Mouse (Mus musculus) MEL (cell line): ENCODE data around the gene Atp13a4. TPM values are rescaled to one million over a fixed set of nuclear protein-coding genes. Genes with fewer than 3 reads are reported as not detected.

Experiments used
- DNase-seq: peaks from one replicate; pipeline ENCODE4 v3.0.0; 2011; ENCODE audit warnings: low read depth, low spot score
- H3K27ac ChIP-seq: 2 replicates; pipeline ENCODE4 v1.5.1; 2012; ENCODE audit warnings: low read depth, mild to moderate bottlenecking, control low read depth, low read length, moderate library complexity; ENCODE audit not compliant: control insufficient read depth
- H3K27me3 ChIP-seq, 2 experiments: fragments of 150-350 bp in 1 of 2; sonication (generic) in 1 of 2; 2 replicates each; pipeline ENCODE4 v1.6.1; 2012; ENCODE audit warnings: low read length in 2 of 2, mild to moderate bottlenecking in 2 of 2, improper control_type of control experiment in 1 of 2, moderate library complexity in 1 of 2; ENCODE audit not compliant: insufficient read depth in 2 of 2, control insufficient read depth in 1 of 2
- H3K36me3 ChIP-seq, 2 experiments: 2 replicates each; pipeline ENCODE4 v1.6.1; 2012 to 2014; ENCODE audit warnings: low read length in 2 of 2, improper control_type of control experiment in 1 of 2, inconsistent platforms in 1 of 2, mild to moderate bottlenecking in 1 of 2; ENCODE audit not compliant: insufficient read depth in 2 of 2, control insufficient read depth in 1 of 2
- H3K4me1 ChIP-seq, 2 experiments: fragments of 150-350 bp in 1 of 2; sonication (generic) in 1 of 2; 2 replicates each; pipeline ENCODE4 v1.6.1; 2012; ENCODE audit warnings: low read length in 2 of 2, improper control_type of control experiment in 1 of 2, mild to moderate bottlenecking in 1 of 2; ENCODE audit not compliant: insufficient read depth in 2 of 2, control insufficient read depth in 1 of 2
- H3K4me3 ChIP-seq, 2 experiments: fragments of 150-350 bp in 1 of 2; sonication (generic) in 1 of 2; 2 replicates each; pipeline ENCODE4 v1.5.1; 2012; ENCODE audit warnings: low read depth in 2 of 2, low read length in 2 of 2, mild to moderate bottlenecking in 2 of 2, moderate library complexity in 2 of 2, control low read depth in 1 of 2, improper control_type of control experiment in 1 of 2; ENCODE audit not compliant: control insufficient read depth in 1 of 2, insufficient read depth in 1 of 2
- H3K79me2 ChIP-seq: 2 replicates; pipeline ENCODE4 v1.6.1; 2012; ENCODE audit warnings: mild to moderate bottlenecking, low read length, moderate library complexity; ENCODE audit not compliant: control insufficient read depth, poor library complexity, insufficient read depth
- H3K9ac ChIP-seq: 2 replicates; pipeline ENCODE4 v1.6.1; 2012; ENCODE audit warnings: low read depth, mild to moderate bottlenecking, control low read depth, low read length, moderate library complexity; ENCODE audit not compliant: control insufficient read depth, poor library complexity, severe bottlenecking
- H3K9me3 ChIP-seq: fragments of 150-350 bp; sonication (generic); replicated peaks from 2 replicates; pipeline ENCODE4 v1.6.1; 2012; ENCODE audit warnings: mild to moderate bottlenecking, low read length, improper control_type of control experiment, moderate library complexity; ENCODE audit not compliant: insufficient read depth
- CHD1 ChIP-seq: IDR thresholded peaks from 2 replicates; pipeline ENCODE4 v1.6.1; 2012; ENCODE audit warnings: low read depth, mild to moderate bottlenecking, inconsistent platforms, low read length, improper control_type of control experiment
- CTCF ChIP-seq, 3 experiments: IDR thresholded peaks in 2 of 3; conservative IDR thresholded peaks in 1 of 3; 2 replicates each; pipeline ENCODE4 v1.5.1; 2011 to 2012; ENCODE audit warnings: low read length in 3 of 3, low read depth in 2 of 3, mild to moderate bottlenecking in 2 of 3, improper control_type of control experiment in 1 of 3, inconsistent platforms in 1 of 3, mixed read lengths in 1 of 3, moderate library complexity in 1 of 3; ENCODE audit not compliant: control insufficient read depth in 1 of 3, insufficient read depth in 1 of 3, poor library complexity in 1 of 3, severe bottlenecking in 1 of 3
- GATA1 ChIP-seq: IDR thresholded peaks from 2 replicates; pipeline ENCODE4 v1.6.1; 2011; ENCODE audit warnings: low read depth, low read length, improper control_type of control experiment
- KAT2A ChIP-seq: conservative IDR thresholded peaks from 2 replicates; pipeline ENCODE4 v1.6.1; 2012; ENCODE audit warnings: low read depth, low read length, improper control_type of control experiment, inconsistent platforms
- MAFK ChIP-seq: IDR thresholded peaks from 2 replicates; pipeline ENCODE4 v1.6.1; 2011; ENCODE audit warnings: low read depth, mild to moderate bottlenecking, low read length, improper control_type of control experiment, borderline replicate concordance
- MAZ ChIP-seq: IDR thresholded peaks from 2 replicates; pipeline ENCODE4 v1.6.1; 2012; ENCODE audit warnings: low read depth, mild to moderate bottlenecking, inconsistent platforms, low read length, improper control_type of control experiment
- MXI1 ChIP-seq: IDR thresholded peaks from 2 replicates; pipeline ENCODE4 v1.6.1; 2011; ENCODE audit warnings: mild to moderate bottlenecking, low read depth, low read length, improper control_type of control experiment
- MYC ChIP-seq: IDR thresholded peaks from 2 replicates; pipeline ENCODE4 v1.6.1; 2011; ENCODE audit warnings: low read depth, mild to moderate bottlenecking, low read length, improper control_type of control experiment, moderate library complexity
- POLR2A ChIP-seq, 2 experiments: IDR thresholded peaks; 2 replicates each; pipeline ENCODE4 v1.6.1; 2011 to 2012; ENCODE audit warnings: low read length in 2 of 2, mild to moderate bottlenecking in 2 of 2, control low read depth in 1 of 2, improper control_type of control experiment in 1 of 2, low read depth in 1 of 2, moderate library complexity in 1 of 2; ENCODE audit not compliant: control insufficient read depth in 1 of 2, insufficient read depth in 1 of 2, poor library complexity in 1 of 2
- SMC3 ChIP-seq: IDR thresholded peaks from 2 replicates; pipeline ENCODE4 v1.6.1; 2011; ENCODE audit warnings: low read depth, low read length, improper control_type of control experiment
- TAL1 ChIP-seq: IDR thresholded peaks from 2 replicates; pipeline ENCODE4 v1.6.1; 2012; ENCODE audit warnings: mild to moderate bottlenecking, inconsistent platforms, low read length, moderate library complexity, mixed read lengths
- ZC3H11A ChIP-seq: IDR thresholded peaks from 2 replicates; pipeline ENCODE4 v1.6.1; 2012; ENCODE audit warnings: low read depth, mild to moderate bottlenecking, inconsistent platforms, low read length, improper control_type of control experiment
- ZMIZ1 ChIP-seq: IDR thresholded peaks from 2 replicates; pipeline ENCODE4 v1.6.1; 2012; ENCODE audit warnings: low read depth, mild to moderate bottlenecking, inconsistent platforms, low read length, improper control_type of control experiment, moderate library complexity
- polyA plus RNA-seq, 2 experiments: library from polyadenylated mRNA; stranded (reverse) in 1 of 2; unstranded in 1 of 2; fragments of >175 nt in 1 of 2; fragments of >200 nt in 1 of 2; gene quantifications; 2 replicates each; pipeline versions ENCODE4 v1.2.1 to v1.2.4; 2012; ENCODE audit warnings: low replicate concordance in 2 of 2, low read depth in 1 of 2; ENCODE audit not compliant: insufficient read length in 2 of 2, insufficient read depth in 1 of 2, missing spikeins in 1 of 2
- total RNA-seq: library from RNA; depleted of rRNA; stranded (reverse); fragments of 300-350 nt; gene quantifications from 2 replicates; pipeline ENCODE4 v1.2.3, GENCODE M21; 2012

The Atp13a4 gene
- total and polyA plus RNA-seq, 3 experiments = not detected

- TF ChIP-seq POLR2A (IDR thresholded peaks at IDR 0.05; ENCODE audit: control insufficient read depth in 1 of 2, insufficient read depth in 1 of 2, low read depth in 1 of 2, low read length in 2 of 2, poor library complexity in 1 of 2) (no peak), KAT2A (no peak), ZC3H11A (no peak)
- Histone ChIP-seq H3K4me3 (no peak overlapping the region), H3K9ac (no peak overlapping the region), H3K27ac (no peak overlapping the region), H3K9me3 (no peaks in the 10 kb centered on the region), H3K4me1 (no peaks in the 10 kb centered on the region), H3K36me3 (no peaks in the 10 kb centered on the region), H3K27me3 (no peaks in the 10 kb centered on the region), H3K79me2 (no peaks in the 10 kb centered on the region)
- no peak for DNase-seq
Measured at GRCm38 (mm10) chr16:29456851-29457250, 87.8 kb downstream of the Atp13a4 start.

- H3K4me3 ChIP-seq = no peak overlapping the region
Measured at GRCm38 (mm10) chr16:29453282-29453681, 91.4 kb downstream of the Atp13a4 start.

GRCm38 (mm10) chr16:29451706-29452105 is 93.0 kb downstream of the Atp13a4 start:
- H3K4me1 ChIP-seq = no peaks in the 10 kb centered on the region
- TF ChIP-seq SMC3 (0 out of 2 replicates have a peak, but pooled peaks have one; percentile 9), TAL1 (no peak), CTCF (IDR thresholded peaks at IDR 0.05 in 2 of 3, conservative IDR thresholded peaks at IDR 0.05 in 1 of 3; ENCODE audit: control insufficient read depth in 1 of 3, insufficient read depth in 1 of 3, low read depth in 2 of 3, low read length in 3 of 3, poor library complexity in 1 of 3, severe bottlenecking in 1 of 3) (peak in 2 of 3 experiments; percentile 6 to 10; a peak in 1 of 6 replicates)
- TF ChIP-seq, all 39 proteins: peak for 2
- peak; percentile 4 for DNase-seq
- H3K36me3 ChIP-seq = no peaks in the 10 kb centered on the region
- no peak overlapping the region for H3K27ac ChIP-seq
- H3K9ac ChIP-seq = no peak overlapping the region
- no peaks in the 10 kb centered on the region for H3K79me2 ChIP-seq
- no peak overlapping the region for H3K4me3 ChIP-seq
- H3K9me3 ChIP-seq = no peaks in the 10 kb centered on the region
- H3K27me3 ChIP-seq = no peaks in the 10 kb centered on the region

More at GRCm38 (mm10) chr16:29453282-29453681, 91.4 kb downstream of the Atp13a4 start:
- DNase-seq = no peak
- H3K27ac ChIP-seq = no peak overlapping the region
- no peak overlapping the region for H3K9ac ChIP-seq
- H3K36me3 ChIP-seq = no peaks in the 10 kb centered on the region
- TF ChIP-seq ZMIZ1 = no peak
- H3K9me3 ChIP-seq = no peaks in the 10 kb centered on the region
- no peaks in the 10 kb centered on the region for H3K4me1 ChIP-seq
- no peaks in the 10 kb centered on the region for H3K27me3 ChIP-seq
- H3K79me2 ChIP-seq = no peaks in the 10 kb centered on the region

GRCm38 (mm10) chr16:29442126-29442525 is 102.5 kb downstream of the Atp13a4 start:
- Histone ChIP-seq H3K4me3 (no peak overlapping the region), H3K27me3 (no peaks in the 10 kb centered on the region), H3K36me3 (no peaks in the 10 kb centered on the region), H3K79me2 (no peaks in the 10 kb centered on the region), H3K27ac (no peak overlapping the region), H3K9me3 (no peaks in the 10 kb centered on the region), H3K9ac (no peak overlapping the region), H3K4me1 (no peaks in the 10 kb centered on the region)
- no peak for DNase-seq
- TF ChIP-seq ZMIZ1 (no peak), MAZ (no peak), KAT2A (no peak), MXI1 (no peak), MAFK (no peak), MYC (no peak), GATA1 (no peak), CHD1 (no peak)
